Mouse (Mus musculus): ENCODE results near the gene Lin54. TPM values are rescaled to one million over a fixed set of nuclear protein-coding genes. Genes with fewer than 3 reads are reported as not detected.

The Lin54 gene
- polyA plus RNA-seq, 1 experiment from 2014 or later = 5.9 TPM

GRCm38 (mm10) chr5:100418077-100418476, 82.4 kb downstream of the Lin54 start:
- WGBS = 84% methylated on average over 2 of the region's 2 CpGs

GRCm38 (mm10) chr5:100415761-100416590, 84.5 kb downstream of the Lin54 start, which contains the start of gene Sec31a:
Gene Sec31a, minus strand, starts transcription at chr5:100416234.
- peak; percentile 99 for DNase-seq (ENCODE audit: low spot score)

More at GRCm38 (mm10) chr5:100418077-100418476, 82.4 kb downstream of the Lin54 start:
- H3K4me3 ChIP-seq (ENCODE audit: low read depth, low read length) = no peak overlapping the region
- H3K36me3 ChIP-seq (ENCODE audit: control insufficient read depth, insufficient read depth, low read length) = peaks cover 14% of the 10 kb centered on the region
- H3K27ac ChIP-seq (replicated peaks) = no peak overlapping the region; the same call in 1 of the 2 replicates
- H3K9me3 ChIP-seq (ENCODE audit: control insufficient read depth, low read length) = no peaks in the 10 kb centered on the region
- no peak overlapping the region for H3K9ac ChIP-seq (ENCODE audit: low read length)
- ATAC-seq (ENCODE audit: low FRiP score, low TSS enrichment) (no peak), DNase-seq (ENCODE audit: low spot score) (no peak)
- H3K4me1 ChIP-seq (replicated peaks; ENCODE audit: control insufficient read depth, insufficient read depth) = no peaks in the 10 kb centered on the region; the same call in 1 of the 2 replicates
- no peak overlapping the region for H3K4me2 ChIP-seq (replicated peaks; ENCODE audit: low read depth)
- no peaks in the 10 kb centered on the region for H3K27me3 ChIP-seq (ENCODE audit: control insufficient read depth, insufficient read depth, low read length)
- no peak for TF ChIP-seq CTCF (IDR thresholded peaks at IDR 0.05; ENCODE audit: low read depth)
- TF ChIP-seq EP300 (optimal IDR thresholded peaks at IDR 0.05) = no peak

GRCm38 (mm10) chr5:100414474-100415196, 85.8 kb downstream of the Lin54 start:
- Histone ChIP-seq H3K4me1 (replicated peaks; ENCODE audit: control insufficient read depth, insufficient read depth) (no peaks in the 10 kb centered on the region; the same call in 1 of the 2 replicates), H3K27me3 (ENCODE audit: control insufficient read depth, insufficient read depth, low read length) (no peaks in the 10 kb centered on the region), H3K9me3 (ENCODE audit: control insufficient read depth, low read length) (no peaks in the 10 kb centered on the region), H3K36me3 (ENCODE audit: control insufficient read depth, insufficient read depth, low read length) (peaks cover 6% of the 10 kb centered on the region; the same call in 1 of the 2 replicates), H3K4me2 (replicated peaks; ENCODE audit: low read depth) (peak overlapping the region; percentile 53), H3K27ac (replicated peaks) (no peak overlapping the region), H3K4me3 (ENCODE audit: low read depth, low read length) (peak overlapping the region; percentile 85), H3K9ac (ENCODE audit: low read length) (peak overlapping the region; percentile 32)
- no peak for DNase-seq (ENCODE audit: low spot score)
- WGBS = 22% methylated on average over 11 of the region's 11 CpGs
- no peak for ATAC-seq (ENCODE audit: low FRiP score, low TSS enrichment)
- no peak for TF ChIP-seq CTCF (IDR thresholded peaks at IDR 0.05; ENCODE audit: low read depth)
- no peak for TF ChIP-seq EP300 (optimal IDR thresholded peaks at IDR 0.05)

More at GRCm38 (mm10) chr5:100415761-100416590, 84.5 kb downstream of the Lin54 start, which contains the start of gene Sec31a:
- Histone ChIP-seq H3K9me3 (ENCODE audit: control insufficient read depth, low read length) (no peaks in the 10 kb centered on the region), H3K4me1 (replicated peaks; ENCODE audit: control insufficient read depth, insufficient read depth) (no peaks in the 10 kb centered on the region; the same call in 1 of the 2 replicates), H3K27ac (replicated peaks) (peak within 1 kb of the TSS; percentile 94), H3K36me3 (ENCODE audit: control insufficient read depth, insufficient read depth, low read length) (peaks cover 11% of the 10 kb centered on the region; the same call in 1 of the 2 replicates), H3K4me3 (ENCODE audit: low read depth, low read length) (peak within 1 kb of the TSS; percentile 85), H3K4me2 (replicated peaks; ENCODE audit: low read depth) (peak within 1 kb of the TSS; percentile 57), H3K9ac (ENCODE audit: low read length) (peak within 1 kb of the TSS; percentile 91), H3K27me3 (ENCODE audit: control insufficient read depth, insufficient read depth, low read length) (no peaks in the 10 kb centered on the region)
- under 1% methylated on average over 76 of the region's 82 CpGs for WGBS
- peak; percentile 98 for ATAC-seq (ENCODE audit: low FRiP score, low TSS enrichment)
- TF ChIP-seq CTCF (IDR thresholded peaks at IDR 0.05; ENCODE audit: low read depth) = peak; percentile 38
- TF ChIP-seq EP300 (optimal IDR thresholded peaks at IDR 0.05) = peak; percentile 76

GRCm38 (mm10) chr5:100412886-100413285, 87.6 kb downstream of the Lin54 start:
- no peak overlapping the region for H3K27ac ChIP-seq (replicated peaks)
- no peak for ATAC-seq (ENCODE audit: low FRiP score, low TSS enrichment)
- no peaks in the 10 kb centered on the region for H3K27me3 ChIP-seq (ENCODE audit: control insufficient read depth, insufficient read depth, low read length)
- 33% methylated on average over 3 of the region's 3 CpGs for WGBS
- peak overlapping the region; percentile 35; the same call in 1 of the 2 replicates for H3K4me2 ChIP-seq (replicated peaks; ENCODE audit: low read depth)
- no peak overlapping the region for H3K9ac ChIP-seq (ENCODE audit: low read length)
- no peaks in the 10 kb centered on the region; the same call in 1 of the 2 replicates for H3K4me1 ChIP-seq (replicated peaks; ENCODE audit: control insufficient read depth, insufficient read depth)
- no peaks in the 10 kb centered on the region for H3K36me3 ChIP-seq (ENCODE audit: control insufficient read depth, insufficient read depth, low read length)
- no peaks in the 10 kb centered on the region for H3K9me3 ChIP-seq (ENCODE audit: control insufficient read depth, low read length)
- no peak for DNase-seq (ENCODE audit: low spot score)
- H3K4me3 ChIP-seq (ENCODE audit: low read depth, low read length) = no peak overlapping the region
- no peak for TF ChIP-seq CTCF (IDR thresholded peaks at IDR 0.05; ENCODE audit: low read depth)
- TF ChIP-seq EP300 (optimal IDR thresholded peaks at IDR 0.05) = no peak

- H3K4me3 ChIP-seq (ENCODE audit: low read depth, low read length) = no peak overlapping the region
- ATAC-seq (ENCODE audit: low FRiP score, low TSS enrichment) (no peak), DNase-seq (ENCODE audit: low spot score) (no peak)
- no peak overlapping the region for H3K9ac ChIP-seq (ENCODE audit: low read length)
- no peak overlapping the region for H3K4me2 ChIP-seq (replicated peaks; ENCODE audit: low read depth)
- TF ChIP-seq EP300 (optimal IDR thresholded peaks at IDR 0.05) (no peak), CTCF (IDR thresholded peaks at IDR 0.05; ENCODE audit: low read depth) (no peak)
- H3K4me1 ChIP-seq (replicated peaks; ENCODE audit: control insufficient read depth, insufficient read depth) = no peaks in the 10 kb centered on the region; the same call in 1 of the 2 replicates
- no peak overlapping the region for H3K27ac ChIP-seq (replicated peaks)
- 88% methylated on average over 5 of the region's 5 CpGs for WGBS
- 0 out of 2 replicates have a peak, but pooled peaks cover 6% of the 10 kb centered on the region for H3K36me3 ChIP-seq (ENCODE audit: control insufficient read depth, insufficient read depth, low read length)
- H3K27me3 ChIP-seq (ENCODE audit: control insufficient read depth, insufficient read depth, low read length) = no peaks in the 10 kb centered on the region
- H3K9me3 ChIP-seq (ENCODE audit: control insufficient read depth, low read length) = no peaks in the 10 kb centered on the region
These were observed 90.2 kb downstream of the Lin54 start for GRCm38 (mm10) chr5:100410281-100410680.
